Mouse (Mus musculus) heart, adult 2 months (tissue): ENCODE measurements around the gene Ier2.

ENCODE experiments used
- CTCF ChIP-seq: fragments of 200-600 bp; IDR thresholded peaks from 2 replicates; pipeline ENCODE4 v1.8.1; 2022; ENCODE audit warnings: antibody characterized with exemption, mild to moderate bottlenecking, moderate library complexity
- EP300 ChIP-seq: fragments of 200-500 bp; IDR thresholded peaks from 2 replicates; pipeline ENCODE4 v1.6.1; 2011; ENCODE audit warnings: low read depth, low read length, control low read depth; ENCODE audit not compliant: insufficient read depth

DNA sequence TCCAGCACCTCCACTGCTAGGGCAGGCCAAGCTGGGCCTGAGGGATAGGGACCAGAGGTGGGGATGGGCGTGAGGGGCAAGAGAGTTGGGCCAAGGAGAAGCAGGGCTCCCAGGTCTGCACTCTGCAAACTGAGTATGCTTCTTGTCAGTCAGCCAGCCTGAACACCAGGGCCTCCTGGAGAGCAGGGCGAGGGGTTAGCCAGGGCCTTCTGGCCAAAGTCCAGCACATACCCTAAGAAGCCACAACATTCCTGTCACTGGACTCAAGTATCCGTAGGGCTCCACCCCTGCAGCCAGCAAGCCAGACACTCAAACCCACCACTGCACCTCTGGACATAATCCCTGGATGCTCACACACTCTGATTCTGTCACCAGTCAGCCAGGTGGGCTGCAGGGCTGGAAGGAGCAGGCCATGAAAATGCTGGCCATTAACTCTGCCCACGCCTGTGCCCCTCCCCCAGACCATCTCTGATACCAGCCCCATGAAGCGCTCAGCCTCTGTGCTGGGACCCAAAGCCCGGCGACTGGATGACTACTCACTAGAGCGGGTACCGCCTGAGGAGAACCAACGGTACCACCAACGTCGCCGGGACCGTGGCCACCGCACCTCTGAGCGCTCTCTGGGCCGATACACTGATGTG is 26.5 kb downstream of the Ier2 start:
- no peak for TF ChIP-seq CTCF
- TF ChIP-seq EP300, result no peak
